Mouse (Mus musculus) heart, adult 2 months (tissue): ENCODE measurements around the gene Kcnq1. TPM values are rescaled to one million over a fixed set of nuclear protein-coding genes. Genes with fewer than 3 reads are reported as not detected.

Experiments
- DNase-seq, 2 experiments: peaks; one replicate each; pipeline ENCODE4 v3.0.0; 2021
- H3K27ac ChIP-seq: fragments of 200-600 bp; 2 replicates; pipeline ENCODE4 v1.8.1; 2022
- H3K27me3 ChIP-seq: fragments of 200-500 bp; 2 replicates; pipeline ENCODE4 v1.6.1; 2012; ENCODE audit warnings: mild to moderate bottlenecking, low read length, inconsistent platforms, mixed read lengths; ENCODE audit not compliant: control insufficient read depth, insufficient read depth
- H3K36me3 ChIP-seq: fragments of 200-500 bp; 2 replicates; pipeline ENCODE4 v1.6.1; 2012; ENCODE audit warnings: low read length, inconsistent platforms; ENCODE audit not compliant: control insufficient read depth, insufficient read depth
- H3K4me1 ChIP-seq: fragments of 200-500 bp; 2 replicates; pipeline ENCODE4 v1.6.1; 2011; ENCODE audit warnings: low read length; ENCODE audit not compliant: control insufficient read depth, insufficient read depth
- H3K4me3 ChIP-seq: fragments of 200-600 bp; 2 replicates; pipeline ENCODE4 v1.8.1; 2022
- H3K79me2 ChIP-seq: fragments of 200-500 bp; replicated peaks from 2 replicates; pipeline ENCODE4 v1.6.1; 2012; ENCODE audit warnings: mild to moderate bottlenecking, inconsistent platforms, low read length, moderate library complexity, mixed read lengths; ENCODE audit not compliant: control insufficient read depth, insufficient read depth
- H3K9ac ChIP-seq: fragments of 200-500 bp; 2 replicates; pipeline ENCODE4 v1.6.1; 2012; ENCODE audit warnings: low read depth, mild to moderate bottlenecking, control low read depth, inconsistent platforms, low read length, mixed read lengths
- CTCF ChIP-seq: fragments of 200-600 bp; IDR thresholded peaks from 2 replicates; pipeline ENCODE4 v1.8.1; 2022; ENCODE audit warnings: antibody characterized with exemption, mild to moderate bottlenecking, moderate library complexity
- EP300 ChIP-seq: fragments of 200-500 bp; IDR thresholded peaks from 2 replicates; pipeline ENCODE4 v1.6.1; 2011; ENCODE audit warnings: low read depth, low read length, control low read depth; ENCODE audit not compliant: insufficient read depth
- POLR2A ChIP-seq: fragments of 200-500 bp; IDR thresholded peaks from 2 replicates; pipeline ENCODE4 v1.6.1; 2011; ENCODE audit warnings: mild to moderate bottlenecking, low read depth, low read length, control low read depth; ENCODE audit not compliant: insufficient read depth
- WGBS: fragments of 180-500 bp; shearing (Covaris S2); methylation state at CpG from one replicate; pipeline ENCODE4 v1.1.7; 2018; 5-methylcytosine and 5-hydroxymethylcytosine counted together
- intact Hi-C: fragments of 180-260 bp; cut with DNase I; formaldehyde crosslinking; loops from one replicate; pipeline ENCODE4 v1.15.1; 2025
- polyA plus RNA-seq: library from polyadenylated mRNA; depleted of rRNA; stranded (reverse); fragments of >200 nt; gene quantifications from 2 replicates; pipeline ENCODE4 v1.2.3, GENCODE M21; 2012
- total RNA-seq, 2 experiments: library from RNA; stranded (reverse); gene quantifications; 2 replicates each; pipeline ENCODE4 v1.2.3; 2021

Gene Kcnq1
- total and polyA plus RNA-seq, 3 experiments, result 32.4 to 42.0 (median 34.2) TPM

DNA sequence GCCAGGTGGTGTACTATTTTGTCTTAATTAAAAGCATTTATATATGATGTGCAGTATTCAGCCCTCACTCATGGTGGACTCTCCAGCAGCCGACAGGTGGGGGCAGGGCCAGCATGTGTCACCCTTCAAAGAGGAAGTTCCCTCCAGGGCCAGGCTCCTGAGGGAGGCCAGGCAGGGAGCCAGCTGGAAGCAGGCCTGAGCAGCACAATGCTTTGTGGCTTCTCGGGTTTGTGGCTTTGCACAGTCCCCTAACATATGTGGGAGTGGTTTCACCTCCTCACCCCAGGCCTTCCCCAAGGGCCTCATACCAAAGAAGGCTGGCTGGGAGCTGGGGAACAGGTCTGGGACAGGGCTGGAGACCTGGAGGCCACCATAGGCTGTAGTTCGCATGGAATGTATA lies 74.6 kb downstream of the Kcnq1 start:
- Histone ChIP-seq H3K27ac (peak overlapping the region; percentile 38), H3K27me3 (no peaks in the 10 kb centered on the region), H3K79me2 (no peaks in the 10 kb centered on the region), H3K9ac (no peak overlapping the region), H3K36me3 (no peaks in the 10 kb centered on the region), H3K4me3 (no peak overlapping the region), H3K4me1 (peaks cover 10% of the 10 kb centered on the region)
- intact Hi-C loops, result no loop called here
- peak; percentile 31 for TF ChIP-seq CTCF
- TF ChIP-seq POLR2A, result no peak
- peak; percentile 58; the same call in 1 of the 2 replicates for TF ChIP-seq EP300
- WGBS, result 14% methylated on average over 3 of the region's 3 CpGs
- peak; percentile 83 to 87 for DNase-seq

DNA sequence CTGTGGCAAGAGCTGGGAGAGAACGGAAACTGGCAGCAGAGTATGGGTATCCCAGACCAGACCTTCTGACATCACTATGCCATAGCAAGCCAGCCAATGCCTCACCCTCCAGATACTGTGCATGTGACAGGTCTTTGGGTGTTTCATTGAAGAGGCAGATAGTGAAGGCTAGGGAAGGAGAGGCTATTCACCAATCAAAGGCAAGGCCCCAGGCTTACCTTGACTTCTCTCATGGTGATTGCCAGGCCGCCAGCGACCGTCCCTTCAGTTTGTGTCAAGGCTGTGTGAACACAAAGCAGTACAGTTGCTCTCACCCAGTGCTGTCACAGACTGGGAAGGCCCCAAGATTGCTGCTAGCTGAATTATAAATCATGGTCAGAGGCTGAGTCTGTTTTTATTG lies 75.1 kb downstream of the Kcnq1 start:
- H3K36me3 ChIP-seq, result no peaks in the 10 kb centered on the region
- H3K27me3 ChIP-seq, result no peaks in the 10 kb centered on the region
- H3K27ac ChIP-seq, result peak overlapping the region; percentile 38
- no peak for DNase-seq
- H3K9ac ChIP-seq, result no peak overlapping the region
- TF ChIP-seq CTCF (no peak), EP300 (no peak), POLR2A (no peak)
- 75% methylated on average over 4 of the region's 4 CpGs for WGBS
- peaks cover 10% of the 10 kb centered on the region for H3K4me1 ChIP-seq
- no peak overlapping the region for H3K4me3 ChIP-seq
- intact Hi-C loops, result no loop called here
- H3K79me2 ChIP-seq, result no peaks in the 10 kb centered on the region

DNA sequence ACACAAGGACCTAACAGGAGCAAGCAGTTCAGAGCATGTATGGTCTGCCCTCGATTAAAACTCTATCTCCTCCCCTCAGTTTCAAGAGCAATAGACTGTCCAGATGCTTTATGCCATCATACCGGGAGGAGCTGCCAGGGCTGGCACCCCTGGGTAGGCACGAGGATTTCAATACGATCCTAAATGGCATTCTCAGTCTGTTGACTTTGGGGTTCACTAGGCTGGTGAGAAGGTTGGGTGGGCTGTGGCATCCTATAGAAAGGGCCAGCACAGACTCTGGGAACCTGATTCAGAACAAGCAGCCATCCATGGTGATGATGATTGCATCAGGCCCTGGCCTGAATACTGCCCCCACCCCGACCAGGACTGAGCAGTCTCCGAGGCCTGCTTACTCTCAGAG lies 79.3 kb downstream of the Kcnq1 start:
- TF ChIP-seq POLR2A, result no peak
- TF ChIP-seq EP300, result no peak
- TF ChIP-seq CTCF, result no peak
- WGBS, result 82% methylated on average over 6 of the region's 6 CpGs
- H3K36me3 ChIP-seq, result no peaks in the 10 kb centered on the region
- H3K27ac ChIP-seq, result no peak overlapping the region
- no peak overlapping the region for H3K4me3 ChIP-seq
- intact Hi-C loops, result no loop called here
- no peaks in the 10 kb centered on the region for H3K79me2 ChIP-seq
- peaks cover 8% of the 10 kb centered on the region for H3K4me1 ChIP-seq
- H3K9ac ChIP-seq, result no peak overlapping the region
- peak in 1 of 2 experiments; percentile 8 for DNase-seq
- H3K27me3 ChIP-seq, result no peaks in the 10 kb centered on the region

DNA sequence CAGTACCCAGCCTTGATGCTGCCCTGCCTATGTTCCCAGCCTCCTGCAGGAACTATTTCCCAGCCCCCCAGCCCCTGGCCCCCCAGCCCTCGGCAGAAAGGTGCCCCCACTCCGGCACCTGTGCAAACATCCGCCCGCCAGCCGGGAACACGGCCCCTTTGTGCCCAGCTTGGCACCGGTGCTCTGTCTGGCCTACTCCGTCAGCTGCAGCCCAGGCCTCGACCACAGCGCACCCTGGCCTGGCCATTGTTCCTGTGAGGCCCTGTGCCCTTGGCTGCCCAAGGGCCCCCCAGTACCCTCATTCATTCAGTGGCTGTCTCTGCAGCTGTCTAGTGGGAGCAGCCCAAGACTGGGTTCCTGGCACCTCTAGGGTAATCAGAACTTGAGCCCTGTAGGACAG lies 80.2 kb downstream of the Kcnq1 start:
- TF ChIP-seq EP300, result no peak
- no peak for TF ChIP-seq POLR2A
- no peak for TF ChIP-seq CTCF
- WGBS, result 93% methylated on average over 10 of the region's 10 CpGs

DNA sequence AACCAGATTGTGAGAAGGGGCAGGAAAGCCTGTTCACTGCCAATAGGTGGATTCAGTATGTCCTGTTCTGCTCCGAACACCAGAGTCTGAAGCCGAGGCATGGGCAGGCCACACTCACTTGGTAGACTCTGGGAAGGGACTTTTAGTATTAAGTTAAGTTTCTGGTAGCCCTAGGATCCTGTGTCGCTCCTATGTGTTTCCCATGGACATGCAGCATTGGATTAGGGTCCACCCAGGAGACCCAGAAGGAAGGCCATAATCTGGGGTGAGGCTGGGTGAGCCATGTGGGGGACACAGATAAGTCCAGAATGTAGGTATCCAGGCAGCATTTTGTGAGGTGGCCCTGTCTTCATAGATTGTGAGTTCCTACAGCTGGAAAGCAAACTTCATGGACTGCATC lies 81.0 kb downstream of the Kcnq1 start:
- Histone ChIP-seq H3K79me2 (no peaks in the 10 kb centered on the region), H3K27ac (no peak overlapping the region), H3K9ac (no peak overlapping the region), H3K27me3 (no peaks in the 10 kb centered on the region), H3K36me3 (no peaks in the 10 kb centered on the region), H3K4me3 (no peak overlapping the region), H3K4me1 (no peaks in the 10 kb centered on the region)
- WGBS, result 92% methylated on average over 3 of the region's 3 CpGs
- TF ChIP-seq EP300 (no peak), CTCF (no peak), POLR2A (no peak)
- intact Hi-C loops, result no loop called here
- no peak for DNase-seq

More for the DNA sequence above, 80.2 kb downstream of the Kcnq1 start:
- Histone ChIP-seq H3K9ac (no peak overlapping the region), H3K79me2 (no peaks in the 10 kb centered on the region), H3K27ac (no peak overlapping the region), H3K36me3 (no peaks in the 10 kb centered on the region), H3K4me3 (no peak overlapping the region), H3K4me1 (peaks cover under 1% of the 10 kb centered on the region), H3K27me3 (no peaks in the 10 kb centered on the region)
- intact Hi-C loops, result no loop called here
- peak in 1 of 2 experiments; percentile 15 for DNase-seq

DNA sequence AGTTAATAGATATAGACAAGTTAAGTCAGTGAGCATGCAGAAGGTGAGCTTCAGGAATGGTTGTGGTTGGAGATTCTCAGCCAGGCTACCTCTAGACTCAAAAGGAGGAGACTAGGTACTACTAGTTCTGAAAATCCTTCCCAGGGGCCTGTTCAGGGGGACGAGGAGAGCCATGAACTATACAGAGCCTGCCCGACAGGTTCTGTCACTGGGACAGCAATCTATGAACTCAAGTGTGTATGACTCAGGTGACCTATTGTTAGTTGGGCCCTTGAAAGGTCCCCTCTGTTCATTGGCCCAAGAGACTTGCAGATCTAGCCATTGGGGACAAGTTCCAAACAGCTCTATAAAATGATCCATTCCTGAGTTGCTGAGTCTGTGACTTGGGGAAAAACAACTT lies 82.4 kb downstream of the Kcnq1 start:
- no peak overlapping the region for H3K4me3 ChIP-seq
- H3K27ac ChIP-seq, result no peak overlapping the region
- 89% methylated on average over 2 of the region's 2 CpGs for WGBS
- H3K9ac ChIP-seq, result no peak overlapping the region
- H3K36me3 ChIP-seq, result no peaks in the 10 kb centered on the region
- H3K79me2 ChIP-seq, result no peaks in the 10 kb centered on the region
- DNase-seq, result peak in 1 of 2 experiments; percentile 9
- H3K4me1 ChIP-seq, result no peaks in the 10 kb centered on the region
- no peaks in the 10 kb centered on the region for H3K27me3 ChIP-seq
- TF ChIP-seq CTCF (no peak), POLR2A (no peak), EP300 (no peak)
- intact Hi-C loops, result no loop called here
